Mouse (Mus musculus) myocyte (in vitro differentiated cells): ENCODE data around the gene Grip2.

Experiments
- CEBPB ChIP-seq: IDR thresholded peaks from 2 replicates; pipeline ENCODE4 v1.6.1; 2011; ENCODE audit warnings: mild to moderate bottlenecking, moderate library complexity; ENCODE audit not compliant: poor library complexity, insufficient read depth, severe bottlenecking
- E2F4 ChIP-seq: IDR thresholded peaks from one replicate; pipeline ENCODE4 v1.6.1; 2011; ENCODE audit warnings: mild to moderate bottlenecking, control low read depth, moderate library complexity; ENCODE audit not compliant: insufficient read depth
- MAX ChIP-seq: IDR thresholded peaks from one replicate; pipeline ENCODE4 v1.6.1; 2011; ENCODE audit warnings: low read depth, mild to moderate bottlenecking, control low read depth
- MYOD1 ChIP-seq, 3 experiments: IDR thresholded peaks; one replicate each; pipeline ENCODE4 v1.6.1; 2011; ENCODE audit warnings: control low read depth in 2 of 3, low read depth in 2 of 3, mild to moderate bottlenecking in 2 of 3, moderate library complexity in 1 of 3; ENCODE audit not compliant: insufficient read length in 2 of 3, control insufficient read depth in 1 of 3
- MYOG ChIP-seq, 3 experiments: IDR thresholded peaks; one replicate each; pipeline ENCODE4 v1.6.1; 2011; ENCODE audit warnings: control low read depth in 2 of 3, low read depth in 2 of 3, mild to moderate bottlenecking in 2 of 3; ENCODE audit not compliant: insufficient read length in 2 of 3, control insufficient read depth in 1 of 3, insufficient read depth in 1 of 3
- POLR2A ChIP-seq: IDR thresholded peaks from one replicate; pipeline ENCODE4 v1.6.1; 2011; ENCODE audit warnings: low read depth, mild to moderate bottlenecking, control low read depth, moderate library complexity; ENCODE audit not compliant: insufficient read length
- POLR2AphosphoS2 ChIP-seq: IDR thresholded peaks from one replicate; pipeline ENCODE4 v1.6.1; 2011; ENCODE audit warnings: low read depth, control low read depth; ENCODE audit not compliant: insufficient read length
- REST ChIP-seq: IDR thresholded peaks from one replicate; pipeline ENCODE4 v1.6.1; 2011; ENCODE audit warnings: mild to moderate bottlenecking, control low read depth, moderate library complexity; ENCODE audit not compliant: insufficient read depth, insufficient read length
- SRF ChIP-seq: IDR thresholded peaks from one replicate; pipeline ENCODE4 v1.6.1; 2011; ENCODE audit warnings: low read depth; ENCODE audit not compliant: control insufficient read depth, insufficient read length
- TCF12 ChIP-seq: IDR thresholded peaks from one replicate; pipeline ENCODE4 v1.6.1; 2011; ENCODE audit warnings: mild to moderate bottlenecking, control low read depth; ENCODE audit not compliant: poor library complexity, insufficient read depth, severe bottlenecking
- TCF3 ChIP-seq: IDR thresholded peaks from one replicate; pipeline ENCODE4 v1.6.1; 2011; ENCODE audit warnings: low read depth, control low read depth; ENCODE audit not compliant: insufficient read length
- USF1 ChIP-seq: IDR thresholded peaks from one replicate; pipeline ENCODE4 v1.6.1; 2011; ENCODE audit warnings: low read depth, mild to moderate bottlenecking, control low read depth, moderate library complexity

GRCm38 (mm10) chr6:91719042-91719747 is 107.9 kb downstream of the Grip2 start:
- TF ChIP-seq POLR2AphosphoS2 (no peak), TCF12 (no peak), POLR2A (no peak), SRF (no peak), E2F4 (no peak), CEBPB (no peak), MAX (no peak), USF1 (no peak), MYOD1 (IDR thresholded peaks at IDR 0.05; ENCODE audit: control insufficient read depth in 1 of 3, insufficient read length in 2 of 3, low read depth in 2 of 3) (no peak), REST (no peak), MYOG (IDR thresholded peaks at IDR 0.05; ENCODE audit: control insufficient read depth in 1 of 3, insufficient read depth in 1 of 3, insufficient read length in 2 of 3, low read depth in 2 of 3) (no peak), TCF3 (no peak)
